Mouse (Mus musculus) hindbrain, embryonic 16.5 days (tissue): ENCODE results near the gene Ccnl1. TPM values are rescaled to one million over a fixed set of nuclear protein-coding genes. Genes with fewer than 3 reads are reported as not detected.

Experiments
- ATAC-seq: fragments of 200-750 bp; cut with Nextera tagmentation; 2 replicates; pipeline ENCODE4 v1.8.0; 2017; ENCODE audit warnings: moderate TSS enrichment, moderate library complexity
- H3K27ac ChIP-seq: fragments of 300-500 bp; sonication (generic); 2 replicates; pipeline ENCODE4 v1.5.1; 2014; ENCODE audit warnings: low read depth, mild to moderate bottlenecking, control low read depth, low read length, moderate library complexity
- H3K27me3 ChIP-seq: fragments of 300-500 bp; sonication (generic); replicated peaks from 2 replicates; pipeline ENCODE4 v1.6.1; 2014; ENCODE audit warnings: low read length; ENCODE audit not compliant: control insufficient read depth, insufficient read depth
- H3K36me3 ChIP-seq: fragments of 300-500 bp; sonication (generic); 2 replicates; pipeline ENCODE4 v1.6.1; 2014; ENCODE audit warnings: mild to moderate bottlenecking, low read length, moderate library complexity, mixed read lengths; ENCODE audit not compliant: control insufficient read depth, insufficient read depth
- H3K4me1 ChIP-seq: fragments of 300-500 bp; sonication (generic); 2 replicates; pipeline ENCODE4 v1.6.1; 2014; ENCODE audit warnings: low read depth, low read length; ENCODE audit not compliant: control insufficient read depth, insufficient read depth
- H3K4me2 ChIP-seq: fragments of 300-500 bp; sonication (generic); 2 replicates; pipeline ENCODE4 v1.6.1; 2014; ENCODE audit warnings: mild to moderate bottlenecking, low read length, control low read depth, moderate library complexity
- H3K4me3 ChIP-seq: fragments of 300-500 bp; sonication (generic); 2 replicates; pipeline ENCODE4 v1.5.1; 2014; ENCODE audit warnings: mild to moderate bottlenecking, low read length, control low read depth, moderate library complexity
- H3K9ac ChIP-seq: fragments of 300-500 bp; sonication (generic); 2 replicates; pipeline ENCODE4 v1.6.1; 2014; ENCODE audit warnings: low read depth, mild to moderate bottlenecking, control low read depth, low read length, moderate library complexity
- H3K9me3 ChIP-seq: fragments of 300-500 bp; sonication (generic); 2 replicates; pipeline ENCODE4 v1.6.1; 2014; ENCODE audit warnings: mild to moderate bottlenecking, low read length, moderate library complexity; ENCODE audit not compliant: control insufficient read depth
- WGBS: fragments of 180-500 bp; shearing (Covaris S2); extraction: QIAGEN DNeasy Blood & Tissue Kit; methylation state at CpG from one replicate; pipeline ENCODE4 v1.1.7; 2014; 5-methylcytosine and 5-hydroxymethylcytosine counted together
- polyA plus RNA-seq: library from polyadenylated mRNA; unstranded; fragments of >200 nt; fragmentation: Nextera tagmentation; extraction: Ambion mirVana; gene quantifications from 2 replicates; pipeline ENCODE4 v1.2.1, GENCODE M21; 2015

The Ccnl1 gene
- polyA plus RNA-seq, 1 experiment from 2014 or later: 53.2 TPM

GRCm38 (mm10) chr3:65988711-65989495, 30.9 kb upstream of the Ccnl1 start:
- no peak overlapping the region for H3K4me3 ChIP-seq

DNA sequence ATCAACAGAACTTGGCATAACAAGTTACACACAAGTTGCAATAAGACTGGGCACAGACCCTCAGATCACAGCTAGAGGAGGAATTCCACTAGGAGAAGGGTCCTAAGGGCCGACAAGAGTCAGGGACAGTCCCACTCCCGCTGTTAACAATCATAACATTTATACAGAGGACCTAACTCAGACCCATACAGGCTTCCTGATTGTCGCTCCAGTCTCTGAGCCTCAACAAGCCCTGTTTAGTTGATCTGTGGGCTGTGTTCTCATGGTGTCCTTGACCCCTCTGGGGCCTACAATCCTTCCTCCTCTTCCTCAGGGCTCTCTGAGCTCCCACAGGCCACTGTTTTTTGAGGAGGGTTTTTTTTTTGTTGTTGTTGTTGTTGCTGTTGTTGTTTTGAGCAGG, 18.2 kb upstream of the Ccnl1 start:
- H3K4me3 ChIP-seq: no peak overlapping the region
- WGBS: 40% methylated on average over 3 of the region's 3 CpGs
- no peaks in the 10 kb centered on the region for H3K9me3 ChIP-seq
- H3K4me2 ChIP-seq: no peak overlapping the region
- peaks cover 9% of the 10 kb centered on the region for H3K4me1 ChIP-seq
- no peak overlapping the region for H3K9ac ChIP-seq
- H3K27me3 ChIP-seq: no peaks in the 10 kb centered on the region
- H3K27ac ChIP-seq: no peak overlapping the region
- no peak for ATAC-seq
- H3K36me3 ChIP-seq: no peaks in the 10 kb centered on the region

More at GRCm38 (mm10) chr3:65988711-65989495, 30.9 kb upstream of the Ccnl1 start:
- H3K27me3 ChIP-seq: no peaks in the 10 kb centered on the region
- no peak overlapping the region for H3K27ac ChIP-seq
- H3K9ac ChIP-seq: no peak overlapping the region
- H3K4me2 ChIP-seq: no peak overlapping the region
- no peaks in the 10 kb centered on the region for H3K36me3 ChIP-seq
- no peaks in the 10 kb centered on the region for H3K4me1 ChIP-seq
- WGBS: 88% methylated on average over 8 of the region's 8 CpGs
- H3K9me3 ChIP-seq: no peaks in the 10 kb centered on the region
- no peak for ATAC-seq

- H3K27ac ChIP-seq: peak overlapping the region; percentile 95
- peak; percentile 12; the same call in 1 of the 2 replicates for ATAC-seq
- H3K4me1 ChIP-seq: peaks cover 9% of the 10 kb centered on the region
Measured at GRCm38 (mm10) chr3:65975317-65975716, 17.3 kb upstream of the Ccnl1 start.

DNA sequence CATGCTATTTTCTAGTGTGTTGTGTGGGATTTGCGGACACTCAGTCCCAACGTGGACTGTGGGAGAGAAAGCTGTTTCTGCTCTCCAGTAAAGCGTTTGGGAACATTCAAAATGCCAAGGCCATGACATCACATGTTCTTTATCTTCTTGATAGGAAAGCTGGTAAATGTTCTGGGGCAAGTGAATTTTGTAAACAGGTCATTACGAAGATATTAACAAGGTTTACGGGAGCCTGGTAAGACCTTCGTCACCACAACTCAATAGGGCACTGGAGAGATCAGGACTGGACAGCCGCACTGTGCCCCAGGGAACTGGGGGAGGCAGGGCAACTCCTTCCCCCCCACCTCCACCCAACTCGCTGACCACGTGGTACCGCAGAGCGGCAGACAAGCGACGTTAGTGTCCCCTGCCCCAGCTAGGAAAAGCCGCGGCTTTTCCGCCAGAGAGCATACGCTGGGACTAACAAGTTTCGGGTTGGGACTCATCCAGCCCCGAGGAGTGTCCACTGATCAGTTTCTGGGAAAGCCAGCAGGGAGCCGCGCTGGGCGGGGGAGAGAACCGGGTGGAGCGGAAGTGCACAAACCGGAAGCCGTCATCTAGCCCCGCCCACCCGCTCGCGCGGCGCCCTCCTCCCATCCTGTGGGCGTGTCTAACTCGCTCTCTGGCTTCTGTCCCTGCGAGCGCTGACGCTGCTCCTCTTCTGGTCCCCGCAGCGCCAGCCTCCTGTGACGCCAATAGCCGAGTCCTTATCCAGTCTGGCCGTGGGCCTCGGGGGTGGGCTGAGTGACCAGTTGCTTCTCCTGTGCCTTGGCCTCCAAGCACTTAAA, 16.4 kb upstream of the Ccnl1 start:
- peak overlapping the region; percentile 71 for H3K4me2 ChIP-seq
- peaks cover 9% of the 10 kb centered on the region for H3K4me1 ChIP-seq
- peak overlapping the region; percentile 95 for H3K27ac ChIP-seq
- H3K9me3 ChIP-seq: no peaks in the 10 kb centered on the region
- H3K27me3 ChIP-seq: no peaks in the 10 kb centered on the region
- H3K36me3 ChIP-seq: no peaks in the 10 kb centered on the region
- H3K4me3 ChIP-seq: peak overlapping the region; percentile 50
- H3K9ac ChIP-seq: peak overlapping the region; percentile 70
- WGBS: under 1% methylated on average over 43 of the region's 43 CpGs
- peak; percentile 96 for ATAC-seq

More at GRCm38 (mm10) chr3:65975317-65975716, 17.3 kb upstream of the Ccnl1 start:
- Histone ChIP-seq H3K4me2 (peak overlapping the region; percentile 71), H3K9ac (peak overlapping the region; percentile 60; the same call in 1 of the 2 replicates), H3K9me3 (no peaks in the 10 kb centered on the region), H3K4me3 (peak overlapping the region; percentile 50), H3K36me3 (no peaks in the 10 kb centered on the region), H3K27me3 (no peaks in the 10 kb centered on the region)
- WGBS: 2% methylated on average over 5 of the region's 5 CpGs

DNA sequence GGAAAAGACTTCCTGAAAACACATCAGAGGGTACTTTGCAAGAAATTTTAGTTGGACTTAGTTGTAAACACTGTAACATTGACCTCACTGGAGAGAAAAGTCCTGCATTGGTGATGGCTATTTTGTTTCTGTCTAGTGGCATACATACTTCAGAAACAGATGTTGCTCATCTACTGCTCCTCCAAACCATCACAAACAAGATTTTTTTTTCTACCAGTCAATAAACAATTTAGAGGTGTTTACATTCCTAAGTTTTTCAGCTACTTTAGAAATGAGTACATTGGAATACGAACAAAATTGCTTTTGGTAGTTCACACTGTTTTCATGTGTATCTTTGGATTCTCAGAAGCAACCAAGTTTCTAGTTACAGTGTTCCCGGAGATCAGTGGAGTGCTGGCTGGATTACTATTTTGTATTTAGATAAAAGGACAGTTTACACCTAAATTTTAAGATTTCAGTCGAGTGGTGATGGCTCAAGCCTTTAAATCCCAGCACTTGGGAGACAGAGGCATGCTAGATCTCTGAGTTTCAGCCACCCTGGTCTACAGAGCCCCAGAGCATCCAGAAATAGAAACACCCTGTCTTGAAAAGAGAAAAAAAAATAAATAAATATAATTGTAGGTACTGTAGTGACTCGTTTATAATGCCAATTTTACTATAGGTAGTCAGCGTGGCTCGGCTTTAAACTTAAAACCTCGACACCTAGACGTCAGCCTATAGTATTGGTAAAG, 15.6 kb upstream of the Ccnl1 start:
- 46% methylated on average over 8 of the region's 8 CpGs for WGBS
- Histone ChIP-seq H3K36me3 (no peaks in the 10 kb centered on the region), H3K4me2 (peak overlapping the region; percentile 71), H3K27ac (peak overlapping the region; percentile 95), H3K9me3 (no peaks in the 10 kb centered on the region), H3K4me1 (peaks cover 9% of the 10 kb centered on the region), H3K27me3 (no peaks in the 10 kb centered on the region), H3K9ac (peak overlapping the region; percentile 70), H3K4me3 (peak overlapping the region; percentile 50)
- no peak for ATAC-seq

GRCm38 (mm10) chr3:65969196-65969595, 11.1 kb upstream of the Ccnl1 start:
- H3K9ac ChIP-seq: no peak overlapping the region
- no peaks in the 10 kb centered on the region for H3K9me3 ChIP-seq
- no peak overlapping the region for H3K4me2 ChIP-seq
- whole genome bisulfite sequencing: 97% methylated on average over 3 of the region's 3 CpGs
- H3K27ac ChIP-seq: no peak overlapping the region
- ATAC-seq: no peak
- no peak overlapping the region for H3K4me3 ChIP-seq
- H3K27me3 ChIP-seq: no peaks in the 10 kb centered on the region
- no peaks in the 10 kb centered on the region for H3K36me3 ChIP-seq
- H3K4me1 ChIP-seq: peaks cover 6% of the 10 kb centered on the region

DNA sequence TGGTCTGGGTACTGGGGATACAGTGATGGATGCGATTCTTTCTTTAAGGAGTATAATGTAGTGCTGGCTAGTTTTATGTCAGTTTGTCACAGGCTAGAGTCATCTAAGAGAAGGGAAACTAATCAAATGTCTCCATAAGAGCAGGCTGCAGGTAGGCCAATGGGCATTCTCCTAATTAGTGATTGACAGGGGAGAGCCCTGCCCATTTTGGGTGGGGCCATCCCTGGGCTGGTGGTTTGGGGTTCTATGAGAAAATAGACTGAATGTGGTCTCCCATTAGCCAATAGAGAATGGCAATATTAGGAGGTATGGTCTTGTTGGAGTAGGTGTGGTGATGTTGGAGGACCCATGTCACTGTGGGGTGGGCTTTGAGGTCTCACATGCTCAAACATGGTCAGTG, 8.3 kb upstream of the Ccnl1 start:
- H3K36me3 ChIP-seq: no peaks in the 10 kb centered on the region
- WGBS: 97% methylated on average over 1 of the region's 1 CpGs
- no peaks in the 10 kb centered on the region for H3K27me3 ChIP-seq
- H3K4me3 ChIP-seq: no peak overlapping the region
- ATAC-seq: no peak
- H3K4me2 ChIP-seq: no peak overlapping the region
- H3K9me3 ChIP-seq: no peaks in the 10 kb centered on the region
- H3K4me1 ChIP-seq: no peaks in the 10 kb centered on the region
- H3K27ac ChIP-seq: no peak overlapping the region
- H3K9ac ChIP-seq: no peak overlapping the region

DNA sequence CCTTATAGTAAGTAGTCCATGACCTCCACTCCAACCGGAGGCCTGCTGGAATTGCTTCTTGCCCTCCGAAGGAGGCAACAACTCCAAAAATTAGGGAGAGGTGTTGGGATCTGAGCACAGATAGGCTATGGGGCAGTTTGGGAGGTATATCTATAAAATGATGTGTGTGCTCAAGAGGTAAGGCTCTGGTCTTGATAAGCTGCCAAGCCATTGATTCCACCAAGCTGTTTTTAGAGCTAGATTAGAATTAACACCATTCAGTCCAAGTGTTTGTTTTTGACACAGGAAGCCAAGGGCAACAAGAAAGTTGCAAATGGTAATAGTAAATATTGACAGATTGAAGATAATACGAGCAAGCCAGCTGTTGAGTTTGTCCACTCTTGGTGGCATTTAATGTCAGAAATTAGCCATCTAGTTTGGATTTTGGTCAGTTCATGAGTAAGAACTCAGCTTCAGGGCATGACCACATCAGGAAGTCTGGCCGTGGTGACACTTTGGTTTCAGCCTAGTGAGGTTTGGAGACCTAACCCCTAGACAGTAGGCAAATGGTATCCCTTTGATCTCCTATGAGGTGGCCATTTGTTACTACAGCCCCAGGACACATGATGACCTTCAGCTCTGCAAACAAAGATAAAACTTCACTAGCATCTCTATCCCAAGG, 4.4 kb upstream of the Ccnl1 start:
- Histone ChIP-seq H3K27ac (no peak overlapping the region), H3K4me3 (no peak overlapping the region), H3K4me1 (peaks cover 4% of the 10 kb centered on the region), H3K4me2 (no peak overlapping the region), H3K9ac (no peak overlapping the region), H3K27me3 (no peaks in the 10 kb centered on the region), H3K9me3 (no peaks in the 10 kb centered on the region), H3K36me3 (no peaks in the 10 kb centered on the region)
- 87% methylated on average over 4 of the region's 4 CpGs for WGBS
- ATAC-seq: no peak
